In the genomic region with DNA sequence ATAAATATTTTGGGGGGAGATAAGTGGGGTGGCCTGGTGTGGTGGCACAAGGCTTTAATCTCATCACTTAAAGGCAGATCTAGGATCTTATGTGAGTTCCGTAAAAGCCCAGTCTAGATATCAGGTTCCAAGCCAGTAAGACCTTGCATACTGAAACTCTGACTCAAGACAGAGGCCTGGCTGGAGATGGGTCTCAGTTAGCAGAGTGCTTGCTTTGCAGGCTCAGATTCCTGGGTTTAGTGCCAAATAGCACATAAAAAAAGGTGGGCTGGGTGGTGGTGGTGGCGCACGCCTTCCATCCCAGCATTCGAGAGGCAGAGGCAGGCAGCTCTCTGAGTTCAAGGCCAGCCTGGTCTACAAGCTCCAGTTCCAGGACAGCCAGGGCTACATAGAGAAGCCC, we compare ENCODE assay signal across 16 mouse cellular contexts. TPM values are rescaled to one million over a fixed set of nuclear protein-coding genes. Genes with fewer than 3 reads are reported as not detected.
DNase-seq lines count a peak whose midpoint lies in the region; ATAC-seq and TF ChIP-seq lines count a peak whose summit lies in the region.
"Had no signal": no experiment of that assay in that cellular context is flagged by ENCODE, and none has a peak within 500 bp of the region (broad histone marks: within the 10 kb centered on the region; RNA-seq: fewer than 3 reads in every experiment).

No protein-coding gene starts in this region.

- H3K27ac ChIP-seq in cerebellum, adult 2 months (ENCODE audit: insufficient read depth, low read length) = 0 out of 2 replicates have a peak overlapping the region, but pooled peaks have one; percentile 38
- H3K27ac ChIP-seq in intestine, embryonic 16.5 days (ENCODE audit: low read length) = peak overlapping the region; percentile 47; the same call in 1 of the 2 replicates
- H3K27ac ChIP-seq in intestine, postnatal 0 days (ENCODE audit: low read depth, low read length) = no peak overlapping the region
- peak overlapping the region; percentile 58 for H3K27ac ChIP-seq in testis, adult 2 months (ENCODE audit: control insufficient read depth, insufficient read depth, low read depth, low read length)
- H3K27ac ChIP-seq: hindbrain, embryonic 14.5 days; midbrain, embryonic 10.5 days had no signal

- H3K9ac ChIP-seq in intestine, embryonic 16.5 days (ENCODE audit: low read depth, low read length) = no peak overlapping the region
- no peak overlapping the region for H3K9ac ChIP-seq in intestine, postnatal 0 days (ENCODE audit: low read depth, low read length)
- H3K9ac ChIP-seq: hindbrain, embryonic 14.5 days had no signal

- no peak for ATAC-seq in intestine, embryonic 16.5 days
- no peak for ATAC-seq in intestine, postnatal 0 days

- TF ChIP-seq POLR2A in cerebellum, adult 2 months (IDR thresholded peaks at IDR 0.05; ENCODE audit: borderline replicate concordance, insufficient read depth, low read length) = no peak
- TF ChIP-seq POLR2A in testis, adult 2 months (IDR thresholded peaks at IDR 0.05; ENCODE audit: control insufficient read depth, low read depth, low read length) = no peak

- peaks cover 13% of the 10 kb centered on the region for H3K4me1 ChIP-seq in cerebellum, adult 2 months (ENCODE audit: control insufficient read depth, insufficient read depth, low read length)
- H3K4me1 ChIP-seq in intestine, embryonic 16.5 days (ENCODE audit: control insufficient read depth, insufficient read depth, low read length) = peaks cover 28% of the 10 kb centered on the region
- 0 out of 2 replicates have a peak, but pooled peaks cover 2% of the 10 kb centered on the region for H3K4me1 ChIP-seq in intestine, postnatal 0 days (replicated peaks; ENCODE audit: control insufficient read depth, insufficient read depth, low read length)
- H3K4me1 ChIP-seq in testis, adult 2 months (ENCODE audit: control insufficient read depth, insufficient read depth, low read length) = peaks cover 25% of the 10 kb centered on the region

- no peaks in the 10 kb centered on the region for H3K9me3 ChIP-seq in intestine, embryonic 16.5 days (ENCODE audit: control insufficient read depth, low read length)
- no peaks in the 10 kb centered on the region for H3K9me3 ChIP-seq in intestine, postnatal 0 days (ENCODE audit: control insufficient read depth)
- H3K9me3 ChIP-seq: midbrain, embryonic 10.5 days had no signal

- no peak overlapping the region for H3K4me2 ChIP-seq in intestine, embryonic 16.5 days (ENCODE audit: low read depth, low read length)
- H3K4me2 ChIP-seq in intestine, postnatal 0 days (replicated peaks; ENCODE audit: low read depth) = no peak overlapping the region
- H3K4me2 ChIP-seq: hindbrain, embryonic 14.5 days had no signal

- TF ChIP-seq CTCF in cerebellum, adult 2 months (IDR thresholded peaks at IDR 0.05; ENCODE audit: borderline replicate concordance, insufficient read depth, low read depth, low read length) = no peak
- TF ChIP-seq CTCF in intestine, postnatal 0 days (IDR thresholded peaks at IDR 0.05; ENCODE audit: low read depth) = no peak
- no peak for TF ChIP-seq CTCF in testis, adult 2 months (IDR thresholded peaks at IDR 0.05; ENCODE audit: control insufficient read depth, insufficient read depth, insufficient replicate concordance, low read depth, low read length)

- no peaks in the 10 kb centered on the region for H3K27me3 ChIP-seq in cerebellum, adult 2 months (ENCODE audit: control insufficient read depth, insufficient read depth, low read length)
- no peaks in the 10 kb centered on the region for H3K27me3 ChIP-seq in intestine, embryonic 16.5 days (replicated peaks; ENCODE audit: control insufficient read depth, insufficient read depth, low read length)
- H3K27me3 ChIP-seq in intestine, postnatal 0 days (replicated peaks; ENCODE audit: control insufficient read depth, insufficient read depth, low read length) = no peaks in the 10 kb centered on the region
- H3K27me3 ChIP-seq in testis, adult 2 months (ENCODE audit: control insufficient read depth, insufficient read depth, low read length) = no peaks in the 10 kb centered on the region

- DNase-seq in cerebellum, adult 2 months = peak in 1 of 2 experiments; percentile 23
- DNase-seq in cerebellum, adult 18-20 months = no peak
- no peak for DNase-seq in testis, postnatal 10 days (ENCODE audit: low spot score)
- no peak for DNase-seq in right cerebral cortex, adult 2 months (ENCODE audit: low spot score in 2 of 2)
- DNase-seq in layer of hippocampus, postnatal 25 days (ENCODE audit: extremely low spot score in 1 of 2, low spot score in 1 of 2) = no peak
- DNase-seq: cerebellum, adult 8-10 months; right cerebral cortex, postnatal 25 days; thymus, postnatal 14 days had no signal

- no peak overlapping the region for H3K4me3 ChIP-seq in cerebellum, adult 2 months (replicated peaks; ENCODE audit: insufficient read depth, low read depth, low read length)
- H3K4me3 ChIP-seq in intestine, embryonic 16.5 days (ENCODE audit: low read length) = no peak overlapping the region
- H3K4me3 ChIP-seq in intestine, postnatal 0 days (ENCODE audit: low read depth, low read length) = no peak overlapping the region
- no peak overlapping the region for H3K4me3 ChIP-seq in testis, adult 2 months (ENCODE audit: control insufficient read depth, low read depth, low read length)
- H3K4me3 ChIP-seq: midbrain, embryonic 10.5 days had no signal

- H3K36me3 ChIP-seq in intestine, embryonic 16.5 days (ENCODE audit: control insufficient read depth, insufficient read depth, low read length) = no peaks in the 10 kb centered on the region
- H3K36me3 ChIP-seq in intestine, postnatal 0 days (ENCODE audit: control insufficient read depth, insufficient read depth) = no peaks in the 10 kb centered on the region
- H3K36me3 ChIP-seq in testis, adult 2 months (ENCODE audit: control insufficient read depth, insufficient read depth, low read length) = no peaks in the 10 kb centered on the region
- H3K36me3 ChIP-seq: midbrain, embryonic 10.5 days had no signal

- 98% methylated on average over 4 of the region's 4 CpGs for WGBS in cerebellum, adult 2 months
- WGBS in intestine, embryonic 16.5 days = 93% methylated on average over 4 of the region's 4 CpGs
- WGBS in intestine, postnatal 0 days = 89% methylated on average over 4 of the region's 4 CpGs

RNA-seq across cellular contexts. Expression of gene Tex44, which starts 43.7 kb away (rescaled TPM):
- not detected in 2 replicates for polyA plus RNA-seq in cerebellum, adult 2 months (2012; rRNA removed)
- not detected in 2 replicates for polyA plus RNA-seq in intestine, embryonic 16.5 days (2015; fragmentation: Nextera tagmentation; extraction: Ambion mirVana)
- not detected in 2 replicates for polyA plus RNA-seq in intestine, postnatal 0 days (2015; fragmentation: Nextera tagmentation; extraction: Ambion mirVana)
- 140 and 142 TPM in 2 replicates for polyA plus RNA-seq in testis, adult 2 months (2012; rRNA removed)
- not detected for total RNA-seq in layer of hippocampus, postnatal 25 days (2021)
- total RNA-seq: adrenal gland, adult 8-10 months; left cerebral cortex, postnatal 36 days had no signal
- polyA plus RNA-seq: hindbrain, embryonic 14.5 days; neural tube, embryonic 14.5 days had no signal

RNA-seq across cellular contexts. Expression of gene Nmur1, which starts 43.8 kb away (rescaled TPM):
- 1.6 and 1.8 TPM in 2 replicates for polyA plus RNA-seq in cerebellum, adult 2 months (2012; rRNA removed)
- polyA plus RNA-seq in intestine, embryonic 16.5 days (2015; fragmentation: Nextera tagmentation; extraction: Ambion mirVana) = 0.46 and 0.88 TPM in 2 replicates
- 4.3 and 4.5 TPM in 2 replicates for polyA plus RNA-seq in intestine, postnatal 0 days (2015; fragmentation: Nextera tagmentation; extraction: Ambion mirVana)
- polyA plus RNA-seq in testis, adult 2 months (2012; rRNA removed) = 11.7 and 23.8 TPM in 2 replicates
- not detected for total RNA-seq in layer of hippocampus, postnatal 25 days (2021)
- total RNA-seq: adrenal gland, adult 8-10 months; left cerebral cortex, postnatal 36 days had no signal
- polyA plus RNA-seq: hindbrain, embryonic 14.5 days; midbrain, embryonic 10.5 days; neural tube, embryonic 14.5 days had no signal

RNA-seq across cellular contexts. Expression of gene Ptma, which starts 56.6 kb away (rescaled TPM):
- polyA plus RNA-seq in cerebellum, adult 2 months (2012; rRNA removed) = 610 and 672 TPM in 2 replicates
- polyA plus RNA-seq in intestine, embryonic 16.5 days (2015; fragmentation: Nextera tagmentation; extraction: Ambion mirVana) = 1,684 and 1,813 TPM in 2 replicates
- polyA plus RNA-seq in intestine, postnatal 0 days (2015; fragmentation: Nextera tagmentation; extraction: Ambion mirVana) = 1,008 and 1,098 TPM in 2 replicates
- 126 and 135 TPM in 2 replicates for polyA plus RNA-seq in testis, adult 2 months (2012; rRNA removed)
- 100 to 1,000 TPM; 508 to 527 TPM for total RNA-seq in layer of hippocampus, postnatal 25 days (2021)

Comparison
In these comparisons a context has a peak if more than half of its experiments do, and no peak if none do; other contexts are left out.
1. RNA of gene Tex44, which starts 43.7 kb away (polyA plus RNA-seq): 140 to 142 TPM in testis, adult 2 months; not detected in cerebellum, adult 2 months, not detected in intestine, embryonic 16.5 days and not detected in intestine, postnatal 0 days; every median in the first group is over 100 times any median in the second.